ENCODE assay signal across 22 mouse cellular contexts in the genomic region with DNA sequence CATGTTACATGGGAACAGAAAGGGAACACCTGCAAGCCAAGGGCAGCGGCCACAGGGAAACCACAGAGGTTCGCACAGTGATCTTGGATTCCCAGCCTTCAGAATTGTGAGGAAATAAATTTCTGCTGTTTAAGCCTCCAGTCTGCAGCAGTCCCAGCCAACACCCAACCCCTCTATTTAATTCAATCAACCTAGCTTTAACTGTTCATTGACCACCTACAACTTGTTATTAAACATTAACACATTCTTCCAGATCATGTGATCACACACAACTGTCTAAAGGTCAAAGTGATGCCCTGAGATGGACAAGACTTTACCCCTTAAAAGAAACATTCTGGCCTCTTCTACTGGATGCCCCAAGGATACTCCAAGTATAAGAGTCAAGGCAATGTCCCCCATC. TPM values are rescaled to one million over a fixed set of nuclear protein-coding genes. Genes with fewer than 3 reads are reported as not detected.
DNase-seq lines count a peak whose midpoint lies in the region; ATAC-seq lines count a peak whose summit lies in the region.
"Had no signal": no experiment of that assay in that cellular context is flagged by ENCODE, and none has a peak within 500 bp of the region (broad histone marks: within the 10 kb centered on the region; RNA-seq: fewer than 3 reads in every experiment).

No protein-coding gene starts in this region.

- WGBS in kidney, embryonic 15.5 days = 92% methylated on average over 2 of the region's 2 CpGs
- 83% methylated on average over 2 of the region's 2 CpGs for WGBS in kidney, embryonic 16.5 days

- H3K9me3 ChIP-seq in kidney, embryonic 15.5 days (replicated peaks) = no peaks in the 10 kb centered on the region
- H3K9me3 ChIP-seq in kidney, embryonic 16.5 days (ENCODE audit: low read length) = no peaks in the 10 kb centered on the region
- H3K9me3 ChIP-seq: embryonic facial prominence, embryonic 15.5 days; forebrain, embryonic 10.5 days; G1E; hindbrain, embryonic 13.5 days had no signal

- ATAC-seq in kidney, embryonic 15.5 days (replicated peaks; ENCODE audit: low FRiP score) = no peak
- peak; percentile 43; the same call in 1 of the 2 replicates for ATAC-seq in kidney, embryonic 16.5 days (ENCODE audit: low FRiP score, low TSS enrichment)
- no peak for ATAC-seq in CD4-positive, CD25-positive, alpha-beta regulatory T cell, adult 4 months
- ATAC-seq: forebrain, embryonic 14.5 days had no signal

- no peak overlapping the region for H3K9ac ChIP-seq in kidney, embryonic 15.5 days
- H3K9ac ChIP-seq in kidney, embryonic 16.5 days (replicated peaks; ENCODE audit: low read length) = no peak overlapping the region
- H3K9ac ChIP-seq: embryonic facial prominence, embryonic 15.5 days; hindbrain, embryonic 13.5 days had no signal

- H3K4me2 ChIP-seq in kidney, embryonic 15.5 days = no peak overlapping the region
- no peak overlapping the region for H3K4me2 ChIP-seq in kidney, embryonic 16.5 days (replicated peaks; ENCODE audit: low read depth, low read length)
- H3K4me2 ChIP-seq: embryonic facial prominence, embryonic 15.5 days; hindbrain, embryonic 13.5 days had no signal

- H3K27me3 ChIP-seq in kidney, embryonic 15.5 days = no peaks in the 10 kb centered on the region
- no peaks in the 10 kb centered on the region for H3K27me3 ChIP-seq in kidney, embryonic 16.5 days (ENCODE audit: insufficient read depth, low read length)
- H3K27me3 ChIP-seq: embryonic facial prominence, embryonic 15.5 days; hindbrain, embryonic 13.5 days had no signal

- no peaks in the 10 kb centered on the region for H3K36me3 ChIP-seq in kidney, embryonic 15.5 days
- no peaks in the 10 kb centered on the region for H3K36me3 ChIP-seq in kidney, embryonic 16.5 days (ENCODE audit: insufficient read depth, low read length)
- H3K36me3 ChIP-seq: embryonic facial prominence, embryonic 15.5 days; forebrain, embryonic 10.5 days; G1E; hindbrain, embryonic 13.5 days had no signal

- peak overlapping the region; percentile 49 for H3K27ac ChIP-seq in kidney, embryonic 15.5 days
- H3K27ac ChIP-seq in kidney, embryonic 16.5 days (ENCODE audit: low read length) = peak overlapping the region; percentile 51
- H3K27ac ChIP-seq: embryonic facial prominence, embryonic 15.5 days; forebrain, embryonic 10.5 days; hindbrain, embryonic 13.5 days had no signal

- DNase-seq in kidney, adult 8-10 months = peak; percentile 47 to 86
- no peak for DNase-seq in kidney, postnatal 4 days
- DNase-seq in yolk sac, embryonic 10.5 days (ENCODE audit: low spot score) = peak; percentile 33
- DNase-seq: adrenal gland, postnatal 10 days; cerebellum, adult 11 months; cerebellum, adult 8-10 months; cerebellum, postnatal 14 days; embryo, embryonic 11 days; gastrocnemius, postnatal 36 days; heart, adult 11 months; heart, postnatal 10 days had no signal

- H3K4me1 ChIP-seq in kidney, embryonic 15.5 days = peaks cover 20% of the 10 kb centered on the region
- peaks cover 12% of the 10 kb centered on the region for H3K4me1 ChIP-seq in kidney, embryonic 16.5 days (ENCODE audit: insufficient read depth, low read length)
- H3K4me1 ChIP-seq: embryonic facial prominence, embryonic 15.5 days; forebrain, embryonic 10.5 days; hindbrain, embryonic 13.5 days had no signal

- no peak overlapping the region for H3K4me3 ChIP-seq in kidney, embryonic 15.5 days (replicated peaks)
- H3K4me3 ChIP-seq in kidney, embryonic 16.5 days (ENCODE audit: low read length) = no peak overlapping the region
- H3K4me3 ChIP-seq: embryonic facial prominence, embryonic 15.5 days; erythroblast, embryonic 14.5 days; forebrain, embryonic 10.5 days; hindbrain, embryonic 13.5 days had no signal

RNA-seq across cellular contexts. Expression of a gene that starts 9.5 kb away (rescaled TPM):
- polyA plus RNA-seq in kidney, embryonic 15.5 days (2015; fragmentation: Nextera tagmentation; extraction: Ambion mirVana) = 23.5 and 24.8 TPM in 2 replicates
- polyA plus RNA-seq in kidney, embryonic 16.5 days (2015; fragmentation: Nextera tagmentation; extraction: Ambion mirVana) = 39.5 and 48.8 TPM in 2 replicates
- not detected for polyA plus RNA-seq in CD4-positive, CD25-positive, alpha-beta regulatory T cell, adult 4 months (2017; shearing (Covaris generic))
- polyA plus RNA-seq: erythroblast, embryonic 14.5 days; forebrain, embryonic 14.5 days; G1E had no signal

RNA-seq across cellular contexts. Expression of a gene that starts 26.0 kb away (rescaled TPM):
- not detected in 2 replicates for polyA plus RNA-seq in kidney, embryonic 15.5 days (2015; fragmentation: Nextera tagmentation; extraction: Ambion mirVana)
- polyA plus RNA-seq in kidney, embryonic 16.5 days (2015; fragmentation: Nextera tagmentation; extraction: Ambion mirVana) = 0.10 TPM in 1 of 2 replicates, not detected in the other
- not detected for polyA plus RNA-seq in CD4-positive, CD25-positive, alpha-beta regulatory T cell, adult 4 months (2017; shearing (Covaris generic))
- polyA plus RNA-seq: brain, embryonic 14.5 days; embryonic facial prominence, embryonic 11.5 days; erythroblast, embryonic 14.5 days; forebrain, embryonic 10.5 days; forebrain, embryonic 14.5 days; G1E had no signal

Comparison
In these comparisons a context has a peak if more than half of its experiments do, and no peak if none do; other contexts are left out.
1. DNase-seq: peak in kidney, adult 8-10 months (2 of 2) and yolk sac, embryonic 10.5 days (single experiment); none in kidney, postnatal 4 days (0 of 2).
2. RNA of a gene that starts 9.5 kb away (polyA plus RNA-seq): 39.5 to 48.8 TPM in kidney, embryonic 16.5 days and 23.5 to 24.8 TPM in kidney, embryonic 15.5 days; not detected in CD4-positive, CD25-positive, alpha-beta regulatory T cell, adult 4 months; every median in the first group is over 10 times any median in the second.